Mouse (Mus musculus): ENCODE results near the gene Adtrp. TPM values are rescaled to one million over a fixed set of nuclear protein-coding genes. Genes with fewer than 3 reads are reported as not detected.

Adtrp gene
- not detected in 2 replicates for total RNA-seq (2014; fragmentation: Nextera tagmentation)
- total RNA-seq (2017) = 2.2 TPM in 1 of 2 replicates, not detected in the other

DNA sequence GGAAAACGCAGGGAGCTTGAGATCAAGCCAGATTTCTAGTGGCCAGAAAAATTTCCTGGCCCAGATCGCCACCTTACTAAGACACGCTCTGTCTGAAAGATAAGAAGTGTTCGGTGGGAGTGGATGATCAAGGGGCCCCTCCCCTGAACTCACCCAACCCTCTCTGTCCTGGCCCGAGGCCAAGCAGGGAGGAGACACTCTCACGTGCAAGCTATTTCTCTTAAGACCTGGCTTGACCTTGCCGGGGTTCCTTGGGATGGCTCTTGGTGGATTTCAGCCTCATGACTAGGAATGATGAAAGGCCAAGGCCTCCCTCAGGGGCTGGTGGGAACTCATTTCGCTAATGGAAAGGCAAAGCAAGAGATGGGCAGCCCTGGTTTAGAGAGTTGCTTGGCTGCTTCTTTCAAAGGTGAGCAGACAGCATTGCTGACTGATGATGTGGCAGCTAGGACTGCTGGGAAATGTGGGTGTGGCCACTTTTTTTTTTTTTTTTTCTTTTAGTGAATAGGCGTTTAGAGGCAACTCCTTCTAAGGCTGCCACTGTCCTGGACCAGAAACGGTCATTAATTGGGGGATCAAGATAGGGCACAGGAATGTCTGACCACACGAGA lies at the start of gene Adtrp:
Gene Adtrp, minus strand, starts transcription at position 169 of the 611 bp plus-strand sequence.
- ATAC-seq (replicated peaks; ENCODE audit: poor library complexity, severe bottlenecking) = no peak

DNA sequence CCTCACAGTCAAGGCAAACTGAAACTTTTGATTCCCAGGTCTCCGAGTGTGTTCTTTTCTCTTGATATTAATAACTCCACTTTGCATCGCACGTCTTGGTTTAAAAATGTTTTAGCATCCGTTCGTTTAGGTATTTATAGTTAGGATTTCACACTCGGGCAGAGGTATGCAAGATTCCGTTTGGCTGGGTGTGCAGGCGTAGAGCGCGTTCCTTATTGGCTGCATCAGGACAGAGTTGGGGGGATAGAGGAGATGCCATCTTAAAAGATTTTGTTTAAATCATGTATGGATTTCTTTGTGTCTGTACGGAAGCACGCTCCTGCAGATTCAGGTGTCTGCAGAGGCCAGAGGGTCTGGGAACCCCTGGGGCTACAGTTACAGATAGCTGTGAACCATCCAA lies 44.5 kb upstream of the Adtrp start:
- no peak for ATAC-seq (replicated peaks; ENCODE audit: poor library complexity, severe bottlenecking)

DNA sequence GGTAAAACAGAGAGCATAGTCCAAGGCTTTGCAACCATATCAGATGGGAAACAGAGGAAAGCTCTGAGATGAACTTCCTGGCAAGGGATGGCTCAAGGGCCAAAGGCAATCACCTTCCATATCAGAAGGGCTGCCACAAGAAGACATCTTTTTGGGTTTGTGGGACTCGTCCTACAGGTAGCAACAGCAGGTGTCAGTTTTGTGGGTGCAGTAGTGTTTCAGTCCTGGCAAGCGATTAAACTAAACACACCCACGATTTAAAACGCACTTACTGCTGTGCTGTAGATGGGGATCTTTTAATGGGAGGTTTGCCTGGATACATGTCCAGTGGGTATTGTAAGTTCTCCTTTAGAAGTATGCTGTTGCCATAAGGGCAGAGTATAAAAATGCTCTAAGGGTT lies 43.1 kb upstream of the Adtrp start:
- ATAC-seq (replicated peaks; ENCODE audit: poor library complexity, severe bottlenecking) = no peak

DNA sequence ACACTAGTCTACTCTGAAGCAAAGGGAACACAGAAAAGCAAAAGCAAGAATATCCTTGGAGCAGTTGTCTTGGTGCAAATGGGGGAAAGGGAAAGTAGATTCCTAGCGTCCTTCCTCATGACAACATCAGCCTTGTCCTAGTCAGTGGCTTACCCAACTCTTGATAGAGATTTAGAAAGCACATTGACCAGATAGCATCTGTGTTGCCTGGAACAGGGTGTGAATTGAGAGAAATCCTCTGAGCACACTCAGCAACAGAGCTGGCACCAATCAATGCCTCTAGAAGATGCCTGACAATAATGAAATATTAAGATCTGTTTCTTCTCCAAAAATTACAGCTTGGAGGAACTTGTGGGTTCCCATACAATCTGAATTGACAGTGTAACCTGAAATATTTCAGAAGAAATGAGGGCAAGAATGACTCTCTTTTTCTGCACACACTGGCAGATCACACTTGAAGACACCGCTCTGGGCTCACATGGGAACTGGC lies 42.7 kb upstream of the Adtrp start:
- ATAC-seq (replicated peaks; ENCODE audit: poor library complexity, severe bottlenecking) = no peak

DNA sequence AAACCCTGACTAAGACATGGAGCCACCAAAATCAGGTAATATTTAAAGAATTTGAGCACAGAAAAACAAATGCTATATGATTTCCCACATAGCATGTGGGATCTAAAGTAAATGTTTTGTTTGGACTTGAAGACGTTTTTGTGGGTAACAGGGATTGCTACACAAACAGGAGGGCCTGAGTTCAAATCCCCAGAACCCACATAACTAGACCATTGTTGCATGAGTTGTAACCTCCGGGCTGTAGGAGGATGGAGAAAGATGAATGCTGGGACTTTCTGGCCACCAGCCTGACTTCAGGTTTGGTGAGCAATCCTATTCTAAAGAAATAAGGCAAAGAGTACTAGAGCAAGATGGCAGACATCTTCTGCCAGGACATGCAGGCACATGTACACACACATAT lies 41.2 kb upstream of the Adtrp start:
- ATAC-seq (replicated peaks; ENCODE audit: poor library complexity, severe bottlenecking) = no peak

DNA sequence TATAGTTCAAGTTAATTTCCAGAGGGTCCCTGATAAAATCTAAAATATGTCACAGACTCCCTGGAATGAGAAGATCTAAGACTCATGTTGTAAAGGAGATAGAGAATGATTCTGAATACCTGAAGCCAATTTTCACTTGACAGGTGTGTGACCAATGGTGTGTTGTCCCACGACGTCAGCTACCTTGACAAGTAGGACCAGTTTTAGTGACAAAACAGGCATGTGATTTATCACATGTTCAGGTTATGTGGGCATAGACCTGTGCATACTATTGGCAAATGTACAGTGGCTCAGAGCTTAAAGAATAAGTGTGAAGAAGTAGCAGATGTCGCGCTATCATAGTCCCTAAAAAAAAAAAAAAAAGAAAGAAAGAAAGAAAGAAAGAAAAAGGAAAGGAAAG lies 38.6 kb upstream of the Adtrp start:
- ATAC-seq (replicated peaks; ENCODE audit: poor library complexity, severe bottlenecking) = no peak

DNA sequence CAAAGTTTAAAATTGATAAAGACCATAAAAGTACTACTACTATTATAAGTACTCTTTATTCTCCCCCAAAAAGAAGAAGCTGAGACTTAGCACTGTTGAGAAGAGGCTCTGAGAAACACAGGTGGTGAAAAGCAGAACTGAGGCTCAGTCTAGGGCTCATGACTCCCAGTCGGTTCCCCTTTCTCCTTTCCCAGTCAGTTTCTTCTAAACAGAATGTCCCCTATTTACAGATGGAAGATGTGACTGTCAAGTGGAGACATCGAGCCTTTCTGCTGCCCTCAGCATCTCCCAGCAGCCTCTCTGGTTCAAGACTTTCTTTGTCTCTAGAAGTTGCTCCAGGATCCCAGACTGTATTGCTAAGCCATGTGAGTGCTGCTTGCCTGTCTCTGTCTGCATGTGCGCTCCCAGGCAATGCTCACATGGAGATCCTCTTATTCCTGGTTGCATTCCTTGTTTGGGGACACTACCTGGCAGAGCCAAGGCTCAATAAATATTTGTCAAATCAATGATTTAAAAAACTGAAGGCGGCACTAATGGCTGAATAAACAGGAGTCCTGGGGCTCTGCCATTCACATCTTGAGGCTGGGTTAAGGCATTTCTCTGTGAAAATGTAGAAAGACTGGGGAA lies 36.3 kb upstream of the Adtrp start:
- ATAC-seq (replicated peaks; ENCODE audit: poor library complexity, severe bottlenecking) = peak; percentile 97

DNA sequence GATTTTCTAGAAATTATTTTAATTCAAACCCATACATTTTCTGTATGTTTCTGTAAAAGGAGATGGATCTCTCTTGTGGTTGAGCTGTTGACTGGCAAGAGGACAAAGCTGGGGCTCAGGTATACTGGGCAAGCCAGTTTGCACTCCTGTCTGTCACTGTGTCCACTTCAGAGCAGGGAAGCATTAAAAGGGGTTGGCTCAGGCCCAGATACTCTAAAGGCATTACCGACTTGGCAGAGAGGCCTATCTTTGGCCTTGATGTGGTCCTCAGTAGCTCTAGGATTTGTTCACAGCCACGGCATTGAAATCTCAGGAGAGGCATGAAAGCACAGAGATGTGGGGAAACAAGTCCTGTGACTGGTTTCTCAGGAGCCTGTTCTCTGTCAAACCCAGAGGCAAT lies 33.7 kb upstream of the Adtrp start:
- no peak for ATAC-seq (replicated peaks; ENCODE audit: poor library complexity, severe bottlenecking)

DNA sequence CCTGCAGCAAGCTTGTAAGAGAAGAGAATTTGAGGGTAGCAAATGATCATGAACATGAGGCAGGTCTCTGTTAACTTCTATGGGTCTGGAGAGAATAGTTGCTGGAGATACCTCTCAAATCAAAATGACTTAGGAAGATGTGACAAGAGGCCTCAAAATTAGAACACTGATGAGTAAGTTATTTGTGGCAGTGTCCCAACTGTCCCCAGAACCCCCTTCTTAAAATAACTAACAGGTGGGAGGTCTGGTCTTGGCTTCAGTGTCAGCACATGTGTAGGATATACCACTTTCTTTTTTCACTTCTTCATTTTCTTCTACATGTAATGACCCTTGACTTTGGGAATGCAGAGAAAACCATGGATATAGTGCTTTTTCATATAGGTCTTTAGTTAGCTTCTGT lies 33.0 kb upstream of the Adtrp start:
- ATAC-seq (replicated peaks; ENCODE audit: poor library complexity, severe bottlenecking) = 0 out of 2 replicates have a peak, but pooled peaks have one; percentile 16

DNA sequence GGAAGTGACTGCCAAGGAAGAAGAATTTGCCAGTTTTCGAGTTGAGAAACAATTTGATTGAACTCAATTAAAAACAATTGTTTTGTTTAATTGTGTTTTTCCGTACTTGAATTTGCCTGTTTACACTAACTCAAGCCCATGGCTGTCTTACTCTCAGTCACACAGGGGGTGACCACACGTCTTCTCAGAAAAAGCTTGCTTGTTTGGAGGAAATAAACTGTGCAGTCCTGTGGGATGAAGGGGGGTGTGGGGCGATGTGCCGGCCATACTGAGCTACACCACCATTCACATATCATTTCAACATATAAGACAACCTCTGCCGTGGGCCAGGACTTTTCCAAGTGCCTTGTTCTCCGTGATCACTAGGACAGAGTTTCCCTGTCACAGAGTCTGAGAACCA lies 25.2 kb upstream of the Adtrp start:
- ATAC-seq (replicated peaks; ENCODE audit: poor library complexity, severe bottlenecking) = no peak

DNA sequence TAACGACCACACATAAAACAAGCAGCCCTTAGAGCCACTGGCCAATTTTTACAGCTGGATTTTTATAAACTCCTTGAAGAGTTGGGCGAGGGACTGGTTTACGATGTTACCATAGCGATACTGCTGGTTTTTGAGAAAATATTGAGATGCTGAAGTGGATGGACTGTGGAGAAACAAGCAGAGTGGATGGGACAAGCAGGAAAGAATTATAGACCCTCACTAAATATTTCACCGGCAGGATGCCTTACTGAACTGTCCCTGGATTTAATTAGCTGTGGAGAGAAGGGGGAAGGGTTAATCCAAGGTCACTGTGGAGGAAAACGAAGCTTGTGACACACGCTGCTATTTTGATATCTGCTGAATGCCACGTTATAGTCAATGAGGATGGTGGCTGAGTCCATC lies 24.7 kb upstream of the Adtrp start:
- ATAC-seq (replicated peaks; ENCODE audit: poor library complexity, severe bottlenecking) = no peak

DNA sequence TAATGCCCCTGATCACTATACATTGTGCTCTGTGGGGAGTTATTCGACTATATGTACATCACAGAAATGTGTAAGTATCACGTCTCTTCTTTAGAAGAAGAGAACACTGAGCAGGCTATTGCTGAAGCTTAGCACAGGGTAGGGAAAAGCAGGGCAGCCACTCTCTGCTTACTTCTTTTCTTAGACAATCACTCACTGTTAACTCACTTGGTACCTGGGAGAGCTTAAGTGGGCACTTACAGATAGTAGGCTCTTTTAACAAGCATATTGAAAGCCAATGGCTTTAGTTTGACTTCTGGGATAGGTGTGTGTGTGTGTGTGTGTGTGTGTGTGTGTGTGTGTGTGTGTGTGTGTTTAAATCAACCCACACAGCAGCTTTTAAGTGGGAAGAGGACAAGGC lies 20.0 kb upstream of the Adtrp start:
- no peak for ATAC-seq (replicated peaks; ENCODE audit: poor library complexity, severe bottlenecking)

DNA sequence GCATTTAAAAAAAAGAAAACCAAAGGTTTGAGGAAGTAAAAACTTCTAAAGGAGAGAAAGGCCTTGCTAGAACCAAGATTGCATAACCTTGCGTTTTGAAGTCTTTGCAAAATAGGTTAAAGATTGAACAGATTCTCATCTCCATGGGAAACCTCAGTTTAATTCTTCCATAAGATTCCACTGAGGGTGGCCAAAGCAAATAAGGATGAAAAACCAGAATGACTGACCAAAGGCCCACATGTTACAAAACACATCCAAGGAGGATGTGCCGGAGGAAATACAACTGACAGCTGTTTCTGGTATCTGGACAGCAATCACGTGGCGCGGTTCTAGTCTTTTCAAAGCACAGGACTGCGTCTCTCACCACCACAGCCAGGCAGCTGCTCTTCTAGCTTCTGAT lies 18.1 kb upstream of the Adtrp start:
- ATAC-seq (replicated peaks; ENCODE audit: poor library complexity, severe bottlenecking) = peak; percentile 81

DNA sequence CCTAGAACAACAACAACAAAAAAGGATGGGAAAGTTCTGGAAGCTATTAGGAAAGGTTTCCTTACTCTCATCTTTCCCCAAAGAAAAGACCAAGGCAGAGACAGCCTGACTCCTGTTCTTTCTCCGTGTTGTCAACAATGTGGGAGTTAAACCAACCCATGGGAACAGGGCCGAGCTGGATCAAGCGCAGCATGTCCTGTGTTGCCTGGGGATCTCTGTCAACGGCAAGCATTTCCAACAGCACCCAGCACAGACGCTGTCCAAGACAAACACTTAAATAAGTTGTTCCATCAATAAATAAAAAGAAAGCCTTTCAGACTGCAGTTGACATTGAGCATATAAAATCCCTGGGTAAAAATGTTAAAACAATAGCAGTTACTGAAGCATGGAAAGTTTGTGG lies 17.6 kb upstream of the Adtrp start:
- no peak for ATAC-seq (replicated peaks; ENCODE audit: poor library complexity, severe bottlenecking)

DNA sequence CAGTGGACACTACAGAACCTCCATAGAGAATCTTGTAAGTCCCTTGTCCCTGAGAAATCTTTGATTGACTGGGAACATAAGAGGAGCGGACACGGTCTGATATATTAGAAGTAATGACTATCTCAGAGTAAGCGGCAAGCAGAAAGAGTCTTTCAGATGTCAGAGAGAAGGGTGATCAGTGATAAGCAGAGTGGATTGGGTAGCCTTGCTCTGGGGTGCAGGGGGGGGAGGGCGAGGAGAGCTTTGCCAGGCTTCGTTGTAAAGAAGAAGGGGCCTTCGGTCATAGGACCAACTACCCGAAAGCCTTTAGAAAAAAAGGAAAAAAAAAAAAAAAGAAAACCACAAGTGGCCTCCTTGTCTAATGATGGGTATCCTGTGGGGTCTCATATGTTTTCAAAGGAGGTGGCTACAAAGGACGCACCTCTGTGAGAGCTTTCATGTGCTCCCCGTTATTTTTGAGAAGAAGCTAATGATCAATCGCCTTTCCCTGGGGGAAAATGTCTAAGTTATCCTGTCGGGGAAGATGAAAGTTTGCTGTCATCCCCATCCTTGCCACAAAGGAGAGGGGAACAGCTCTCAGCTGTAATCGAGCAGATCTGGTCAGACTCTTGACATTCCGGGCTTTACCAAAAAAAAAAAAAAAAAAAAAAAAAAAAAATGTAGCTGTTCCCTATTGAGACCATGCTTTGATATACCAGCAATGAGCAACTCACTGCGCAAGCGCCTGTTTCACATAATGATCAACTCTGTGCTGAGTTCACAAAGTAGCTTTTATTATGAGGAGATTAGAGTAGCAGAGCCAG lies 13.3 kb upstream of the Adtrp start:
- ATAC-seq (replicated peaks; ENCODE audit: poor library complexity, severe bottlenecking) = no peak

DNA sequence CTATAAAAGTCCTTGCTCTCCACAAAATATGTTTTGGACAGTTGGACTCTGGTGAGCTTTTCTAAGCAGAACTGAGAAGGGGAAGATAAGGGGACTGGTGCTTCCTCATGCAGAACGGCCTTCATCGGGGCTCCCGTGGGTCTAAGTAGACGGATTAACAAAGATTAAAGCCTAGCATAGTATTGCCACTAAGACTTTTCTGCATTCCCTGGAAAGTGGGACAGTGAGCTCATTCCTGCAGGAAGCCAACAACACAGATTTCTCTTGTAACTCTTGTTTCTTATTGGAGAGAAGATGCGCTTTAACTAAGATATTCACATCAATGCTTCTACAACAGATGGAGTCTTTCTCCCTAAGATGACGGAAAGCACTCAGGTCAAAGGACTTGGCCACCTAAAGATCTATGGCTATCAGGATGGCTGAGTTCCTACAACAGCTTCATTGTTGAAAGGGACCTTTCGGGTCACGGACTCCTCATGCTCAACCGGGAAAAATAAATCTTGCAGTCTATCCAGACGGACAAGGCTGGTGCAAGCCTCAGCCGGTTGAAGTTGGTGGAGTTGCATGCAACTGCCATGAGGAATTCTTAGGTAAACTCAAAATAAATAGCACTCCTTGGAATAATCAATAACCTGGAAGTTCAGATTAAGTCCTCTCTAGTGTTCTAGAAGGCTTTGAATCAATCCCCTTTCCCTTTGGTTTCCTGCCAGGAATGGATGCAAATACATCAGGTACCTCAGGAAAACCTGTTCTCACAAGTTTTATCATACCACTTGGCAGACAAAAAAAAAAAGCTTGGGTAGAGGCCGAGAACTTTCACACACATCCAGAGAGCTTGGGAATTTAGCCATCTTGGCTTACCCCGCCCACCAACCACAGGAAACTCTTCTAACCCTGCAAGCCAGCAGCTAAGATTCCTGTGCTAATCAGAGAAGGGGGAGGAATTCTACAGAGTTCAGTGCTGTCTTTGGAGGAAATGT lies 8.0 kb upstream of the Adtrp start:
- no peak for ATAC-seq (replicated peaks; ENCODE audit: poor library complexity, severe bottlenecking)

DNA sequence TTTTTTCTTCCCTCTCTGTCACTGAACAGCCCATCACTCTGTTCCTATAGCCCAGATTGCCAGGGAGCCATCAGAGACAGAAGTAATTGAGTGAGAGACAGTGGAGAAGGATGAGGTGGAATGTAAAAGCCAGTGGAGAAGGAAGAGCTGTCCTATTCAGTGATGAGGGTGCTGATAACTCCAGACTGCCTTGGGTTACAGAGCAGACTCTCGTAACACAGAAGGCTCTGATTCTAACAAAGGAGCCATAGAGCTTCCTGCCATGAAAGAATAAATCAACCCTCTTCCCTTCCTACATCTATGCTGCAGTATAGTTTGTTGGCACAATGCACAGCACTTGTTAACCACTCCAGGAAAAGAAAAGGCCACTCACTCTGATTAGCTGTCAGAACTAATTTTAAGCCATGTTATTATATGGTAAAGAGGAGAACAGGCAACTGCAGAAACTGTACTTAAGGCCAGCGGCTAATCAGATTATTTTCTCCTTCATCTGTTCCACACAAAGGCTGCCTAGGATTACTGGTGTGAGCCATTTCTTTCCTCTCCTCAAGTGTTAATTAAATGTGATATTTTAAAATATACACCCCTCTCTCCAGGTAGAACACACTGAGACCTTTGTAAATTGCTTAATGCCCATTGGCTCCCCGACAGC lies 3.4 kb upstream of the Adtrp start:
- ATAC-seq (replicated peaks; ENCODE audit: poor library complexity, severe bottlenecking) = no peak

DNA sequence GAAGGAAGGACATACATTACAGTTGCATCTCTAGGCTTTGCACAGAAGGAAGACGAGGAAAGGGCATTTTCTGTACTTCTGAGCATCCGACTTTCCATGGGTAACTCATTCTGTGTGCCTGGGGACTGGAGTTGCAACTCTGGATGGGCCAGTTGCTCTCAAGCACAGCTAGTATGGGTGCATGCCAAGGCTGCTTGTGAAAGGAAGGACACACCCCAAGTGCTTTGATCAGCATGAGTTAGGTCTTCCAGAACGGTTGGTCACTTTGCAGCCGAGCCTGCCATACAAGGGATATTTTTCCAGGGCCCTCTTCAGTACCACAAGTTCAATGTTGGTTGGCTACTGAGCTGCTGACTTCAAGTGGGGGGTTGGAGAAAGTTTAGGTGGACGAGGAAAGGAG lies 968 bp downstream of the Adtrp start:
- no peak for ATAC-seq (replicated peaks; ENCODE audit: poor library complexity, severe bottlenecking)

DNA sequence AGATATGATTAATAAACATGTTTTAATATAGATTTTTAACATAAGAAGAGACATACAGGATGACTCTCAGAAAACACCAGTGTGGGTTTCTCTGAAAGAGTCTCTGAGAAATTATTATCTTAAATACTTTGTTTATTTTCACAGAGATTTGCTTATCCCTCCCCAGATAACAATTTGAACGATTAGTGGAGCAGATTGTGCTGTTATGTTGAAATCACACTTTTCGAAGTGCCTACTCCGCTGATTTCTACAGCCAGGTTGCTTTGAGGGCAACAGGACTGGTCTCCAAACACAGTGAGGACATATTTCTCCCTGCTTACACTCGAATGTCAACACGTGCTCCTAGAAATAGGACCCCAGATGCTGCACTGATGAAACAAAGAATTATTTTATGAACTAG lies 2.5 kb downstream of the Adtrp start:
- no peak for ATAC-seq (replicated peaks; ENCODE audit: poor library complexity, severe bottlenecking)

DNA sequence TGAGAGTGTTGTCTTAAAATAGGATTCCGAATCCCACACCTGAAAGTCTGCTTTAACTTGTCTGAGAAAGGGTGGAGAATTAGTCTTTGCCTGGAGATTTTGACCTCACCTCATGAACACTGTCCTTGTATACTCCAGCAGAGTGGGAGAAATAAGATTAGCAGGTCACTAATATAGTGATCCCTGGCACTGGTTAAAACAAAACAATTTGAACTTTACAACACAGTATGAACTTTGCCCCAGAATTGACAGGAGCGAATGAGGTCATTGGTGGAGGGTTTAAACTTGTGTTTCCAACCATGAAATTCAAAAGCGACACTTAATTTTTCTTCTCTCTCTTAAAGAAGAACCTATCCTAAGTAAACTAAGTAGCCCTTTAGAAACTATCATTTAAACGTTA lies 3.4 kb downstream of the Adtrp start:
- ATAC-seq (replicated peaks; ENCODE audit: poor library complexity, severe bottlenecking) = no peak

Data from granulocyte monocyte progenitor cell, adult 5-6 weeks (primary cell).